Mouse (Mus musculus) granulocyte monocyte progenitor cell, adult 5-6 weeks (primary cell): ENCODE results near the gene Gm20696. TPM values are rescaled to one million over a fixed set of nuclear protein-coding genes. Genes with fewer than 3 reads are reported as not detected.
A peak's percentile ranks its signal among the peaks of the same experiment; 100 is the strongest.

Experiments used
- ATAC-seq: replicated peaks from 2 replicates; pipeline ENCODE4 v1.8.0; 2016; ENCODE audit warnings: mild to moderate bottlenecking, moderate TSS enrichment, inconsistent platforms; ENCODE audit not compliant: poor library complexity, severe bottlenecking
- total RNA-seq, 2 experiments: library from RNA; stranded (forward) in 1 of 2; stranded (reverse) in 1 of 2; fragments of 200-712, 200-1000 nt in 1 of 2; fragments of >200 nt in 1 of 2; fragmentation: Nextera tagmentation in 1 of 2; gene quantifications; 2 replicates each; pipeline ENCODE4 v1.2.3; 2014 to 2017

The Gm20696 gene
- total RNA-seq, 2 experiments from 2014 or later, result 5.2 to 28.1 TPM

DNA sequence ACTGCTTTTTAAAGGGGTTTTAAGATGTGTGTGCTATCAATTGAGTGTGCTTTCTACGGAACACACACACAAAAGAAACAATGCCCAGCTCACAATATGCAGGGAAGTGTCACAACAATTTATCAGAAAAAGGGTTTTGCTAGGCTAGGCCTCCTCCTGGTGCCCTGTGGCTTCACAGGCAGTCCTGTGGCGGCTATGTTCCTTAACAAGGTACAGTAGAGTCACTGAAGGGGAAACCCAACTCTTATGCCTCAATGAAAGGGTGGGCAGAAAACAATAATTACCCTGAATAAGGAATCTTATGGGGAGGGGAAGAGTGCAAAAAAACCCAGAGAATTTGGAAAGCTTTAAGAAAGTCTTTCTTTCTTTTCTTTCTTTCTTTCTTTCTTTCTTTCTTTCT, 40.2 kb downstream of the Gm20696 start:
- ATAC-seq, result 0 out of 2 replicates have a peak, but pooled peaks have one; percentile 29

DNA sequence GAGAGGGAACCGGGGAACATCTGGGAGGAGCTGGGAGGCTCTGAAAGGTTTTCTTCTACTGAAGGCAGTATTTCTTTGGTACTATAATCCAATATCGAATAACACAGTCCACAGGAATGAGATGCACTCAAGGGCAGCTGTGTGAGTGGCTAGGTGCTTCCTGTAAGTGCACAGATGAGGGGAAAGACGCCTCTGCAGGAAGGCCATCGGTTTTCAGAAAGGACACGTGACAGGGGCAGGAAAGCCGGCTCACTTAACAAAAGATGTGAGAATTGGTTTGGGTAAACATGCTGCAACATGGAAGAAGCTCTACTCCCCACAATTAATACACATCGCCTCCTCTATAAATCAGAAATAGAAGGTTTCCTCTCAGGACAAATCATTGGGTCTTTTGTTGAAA, 40.8 kb downstream of the Gm20696 start:
- ATAC-seq, result peak; percentile 16; the same call in 1 of the 2 replicates

DNA sequence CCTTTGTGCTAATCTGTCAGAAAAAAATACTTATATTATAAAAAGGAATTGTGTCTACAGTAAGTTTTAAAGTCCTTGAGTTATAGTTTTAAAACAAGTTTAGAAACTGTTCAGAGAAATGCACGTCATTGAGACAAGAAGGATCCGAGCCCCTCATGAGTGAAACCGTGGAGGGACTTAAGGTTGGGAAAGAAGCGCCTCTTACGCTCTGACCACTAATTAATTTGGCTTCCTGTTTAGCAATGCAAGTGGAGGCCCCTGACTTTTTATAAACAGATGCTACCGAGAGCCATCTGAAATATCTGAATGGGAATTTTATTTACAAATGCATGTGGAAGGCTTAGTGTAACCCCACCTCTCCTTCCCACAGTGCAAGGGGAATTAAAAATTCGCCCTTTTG, 41.3 kb downstream of the Gm20696 start:
- peak; percentile 86 for ATAC-seq

DNA sequence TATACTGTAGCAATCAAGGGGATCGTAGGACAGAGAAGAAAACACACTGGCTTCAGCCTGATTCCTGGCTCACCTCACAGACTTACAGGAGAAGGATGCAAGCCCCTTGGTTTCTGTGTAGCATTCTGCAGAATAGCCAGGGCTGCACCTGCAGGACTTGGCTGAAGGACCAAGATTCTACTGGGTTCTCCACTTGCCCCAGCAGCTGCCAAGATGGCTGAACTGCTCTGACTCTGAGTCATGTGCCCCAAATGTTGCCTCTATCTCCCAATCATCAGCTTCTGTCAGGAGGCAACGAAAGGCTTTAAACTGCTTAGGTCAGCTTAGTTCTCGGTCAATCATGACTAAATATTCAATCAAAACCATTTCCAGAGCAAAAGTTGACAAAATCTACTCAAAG, 42.1 kb downstream of the Gm20696 start:
- no peak for ATAC-seq

DNA sequence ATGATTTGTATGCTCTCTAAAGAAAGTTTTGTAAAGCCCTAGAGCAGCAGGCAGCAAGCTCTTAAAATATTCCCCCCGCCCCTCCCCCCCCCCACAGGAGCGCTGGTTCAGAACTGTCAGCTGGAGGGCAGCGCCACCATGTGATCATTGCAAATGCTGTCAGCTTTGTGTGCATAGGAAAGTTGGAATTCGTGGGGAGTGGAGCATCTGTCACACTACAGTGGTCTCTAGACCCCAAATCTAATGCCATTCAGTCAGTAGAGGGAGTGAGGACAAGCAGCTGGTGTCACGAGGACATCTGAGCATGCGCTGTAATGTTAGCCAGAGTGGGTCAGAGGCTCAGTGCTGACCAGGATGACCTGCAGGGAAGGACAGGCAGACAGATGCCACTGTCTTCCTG, 43.0 kb downstream of the Gm20696 start:
- no peak for ATAC-seq

DNA sequence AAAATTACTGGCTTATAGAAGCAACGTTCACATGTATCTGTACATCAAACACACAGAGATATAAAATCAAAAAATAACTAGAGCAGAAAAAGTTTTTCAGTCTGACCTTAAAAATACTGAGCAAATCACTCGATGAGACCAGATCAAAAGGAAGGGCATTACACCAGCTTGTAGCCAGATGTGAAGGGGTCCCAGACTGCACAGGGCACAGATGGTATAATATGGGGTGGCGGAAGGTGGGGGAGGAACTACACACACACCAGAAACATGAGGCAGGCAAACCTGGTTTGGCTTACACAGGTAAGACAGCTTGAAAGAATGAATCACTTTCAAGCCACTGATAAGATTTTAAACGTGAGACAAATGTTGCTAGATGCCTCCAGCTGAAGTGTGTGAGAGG, 45.4 kb downstream of the Gm20696 start:
- no peak for ATAC-seq

DNA sequence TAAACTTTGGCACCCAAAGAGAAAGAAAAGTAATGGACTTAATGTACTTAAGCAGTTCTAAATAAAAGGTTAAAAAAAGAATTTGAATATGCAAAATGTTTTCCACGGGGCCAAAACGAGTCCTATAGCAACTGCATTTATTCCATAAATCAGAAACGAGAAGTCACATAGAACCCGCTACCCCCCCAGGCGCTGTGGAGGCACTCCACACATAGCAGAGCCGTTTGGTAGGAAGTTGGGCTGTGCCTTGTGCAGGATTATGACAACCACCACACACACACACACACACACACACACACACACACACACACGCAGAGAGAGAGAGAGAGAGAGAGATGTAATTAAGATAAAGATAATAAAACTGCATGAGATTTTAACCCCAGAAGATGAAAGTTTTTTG, 46.1 kb downstream of the Gm20696 start:
- peak; percentile 65 for ATAC-seq

DNA sequence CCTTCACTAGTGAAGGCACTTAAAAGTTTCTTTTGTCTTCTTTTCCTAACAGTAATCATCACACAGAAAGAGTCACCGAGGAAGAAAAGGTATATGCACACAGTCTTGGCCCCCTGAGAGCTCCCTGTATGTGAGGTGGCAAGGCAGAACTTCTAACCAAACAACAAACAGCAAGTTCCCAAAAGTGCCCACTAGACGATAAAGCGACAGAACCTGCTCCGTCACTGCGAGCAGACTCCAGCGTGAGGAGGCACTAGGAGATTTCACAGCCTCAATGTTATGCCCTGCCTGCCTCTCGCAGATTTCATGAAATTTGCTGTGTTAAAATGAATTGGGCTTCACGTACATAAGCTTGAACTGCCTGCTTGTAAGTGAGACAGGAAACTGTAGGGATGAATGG, 46.6 kb downstream of the Gm20696 start:
- ATAC-seq, result peak; percentile 43

DNA sequence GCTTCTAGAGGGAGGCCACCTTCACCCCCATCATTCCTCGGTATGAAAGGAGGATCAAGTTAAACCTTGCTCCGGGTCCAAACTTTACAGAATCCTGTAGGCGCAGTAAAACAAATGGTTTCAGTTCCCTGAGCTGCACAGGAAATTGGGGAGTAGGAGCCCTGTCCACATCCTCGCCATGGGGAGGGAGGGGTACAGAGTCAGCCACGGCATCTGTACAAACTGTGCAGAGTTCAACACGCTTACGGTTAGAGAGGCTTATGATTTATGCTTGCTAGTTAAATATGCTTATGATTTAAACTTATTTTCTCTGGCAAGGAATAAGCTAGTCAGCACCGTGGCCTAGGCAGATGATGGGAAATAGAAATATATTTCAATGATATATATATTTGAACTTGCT, 47.1 kb downstream of the Gm20696 start:
- ATAC-seq, result peak; percentile 78

DNA sequence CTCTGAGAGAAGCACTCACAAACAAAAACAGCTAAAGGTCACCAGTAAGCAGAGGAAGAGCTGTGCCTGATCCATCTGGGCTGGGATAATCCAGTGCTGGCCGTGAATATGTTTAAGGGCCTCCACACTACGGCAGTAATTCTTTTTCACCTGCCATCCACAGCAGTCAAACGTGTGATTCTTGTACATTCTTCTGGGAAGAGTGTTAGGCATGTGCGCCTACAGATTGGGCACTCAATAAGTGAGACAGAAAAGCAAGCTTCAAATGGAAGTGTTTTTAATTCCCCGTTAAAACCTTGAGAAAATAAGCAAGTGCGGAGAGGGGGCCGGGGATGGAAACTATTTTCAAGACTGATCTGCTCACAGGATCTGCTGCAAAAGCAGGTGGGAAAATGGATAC, 48.7 kb downstream of the Gm20696 start:
- ATAC-seq, result no peak

DNA sequence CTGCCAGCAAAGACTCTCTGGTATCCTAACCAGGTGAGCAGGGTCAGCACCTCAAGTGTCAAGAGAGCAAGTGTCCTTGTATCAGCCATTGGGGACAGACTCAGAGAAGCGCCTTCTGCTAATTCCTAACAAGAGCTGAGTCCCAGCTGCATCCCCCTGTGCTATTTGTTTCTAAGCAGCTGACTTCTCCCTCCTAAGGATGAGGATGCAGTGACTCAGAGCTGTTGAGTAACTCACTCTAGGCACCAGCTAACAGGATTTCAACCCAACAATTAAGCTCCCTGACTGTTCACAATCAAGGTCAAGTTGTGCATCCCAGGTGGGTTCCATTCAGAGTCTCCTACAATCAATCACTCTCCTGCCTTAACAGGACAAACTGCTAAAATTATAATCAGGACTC, 49.2 kb downstream of the Gm20696 start:
- peak; percentile 69 for ATAC-seq

DNA sequence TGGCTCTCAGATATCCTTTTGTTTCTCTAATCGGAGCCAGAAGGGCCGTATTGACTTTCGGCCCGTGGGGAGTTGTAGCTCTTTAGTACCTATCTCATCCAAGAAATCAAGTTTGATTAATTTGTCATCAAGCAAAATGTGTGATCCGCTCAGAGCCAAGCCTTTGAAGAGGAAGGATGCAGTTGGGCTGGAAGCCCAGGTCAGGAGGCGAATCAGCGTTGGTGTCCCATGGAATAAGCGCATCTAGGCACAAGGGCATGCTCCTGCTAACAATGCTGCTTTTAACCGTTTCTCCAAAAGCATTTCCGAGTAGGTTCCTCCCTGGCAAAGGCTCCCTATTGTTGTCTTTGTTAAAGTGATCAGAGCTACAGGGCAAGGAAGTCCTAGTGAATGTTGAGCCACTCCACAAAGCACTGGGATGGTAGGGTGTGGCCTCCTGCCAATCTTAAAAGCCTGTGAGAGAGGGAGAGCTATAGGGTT, 51.3 kb downstream of the Gm20696 start:
- ATAC-seq, result no peak

DNA sequence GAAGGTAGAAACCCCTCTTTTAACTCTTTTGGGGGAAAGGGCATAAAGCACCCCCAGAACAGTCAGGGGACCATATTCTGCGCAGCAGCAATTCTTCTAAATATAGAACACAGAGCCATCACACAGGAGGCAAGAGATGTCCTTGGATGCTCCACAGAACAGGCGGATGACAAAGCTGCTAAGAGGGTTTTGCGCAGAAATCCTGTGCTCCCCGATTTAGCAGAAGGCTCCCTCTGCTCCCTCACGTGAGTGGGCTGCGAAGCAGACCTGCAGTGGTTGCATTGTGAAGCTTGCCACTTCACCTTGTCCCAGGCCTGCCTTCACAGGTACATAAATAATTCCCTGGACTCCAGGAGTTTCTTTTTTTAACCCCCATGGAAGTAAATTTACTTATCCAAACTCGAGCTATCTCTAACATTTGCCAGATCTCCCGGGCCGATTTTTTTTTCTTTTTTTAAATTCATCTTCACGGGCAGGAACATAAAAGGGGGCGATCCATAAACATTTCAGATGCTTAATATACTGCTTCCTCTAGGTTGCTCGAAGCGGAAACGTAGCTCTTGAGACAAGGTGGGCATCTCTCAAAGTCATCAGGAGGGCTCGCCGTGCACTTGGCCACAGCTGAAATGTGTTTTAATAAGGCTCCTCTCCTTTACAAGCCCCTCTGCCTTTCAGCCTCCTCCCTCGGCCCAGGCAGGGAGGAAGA, 51.9 kb downstream of the Gm20696 start:
- ATAC-seq, result no peak

DNA sequence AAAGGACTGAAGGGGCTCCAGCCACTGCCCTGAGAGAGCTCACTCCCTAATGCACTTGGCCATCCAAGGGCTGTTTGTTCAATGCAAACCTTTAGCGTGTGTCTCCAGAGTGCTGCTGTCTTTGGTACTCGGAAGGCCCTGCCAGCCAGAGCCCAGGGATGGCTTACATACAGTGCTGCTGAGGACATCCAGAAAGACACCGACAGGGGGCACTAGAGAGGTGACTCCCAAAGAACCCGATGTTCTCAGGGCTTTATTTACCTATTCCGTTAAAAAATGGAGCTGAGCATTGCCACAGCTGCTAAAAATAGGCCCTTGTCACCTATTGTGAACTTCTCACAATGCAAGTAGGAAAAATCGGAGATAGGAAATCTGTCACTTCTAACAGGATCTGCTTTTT, 54.7 kb downstream of the Gm20696 start:
- ATAC-seq, result no peak

DNA sequence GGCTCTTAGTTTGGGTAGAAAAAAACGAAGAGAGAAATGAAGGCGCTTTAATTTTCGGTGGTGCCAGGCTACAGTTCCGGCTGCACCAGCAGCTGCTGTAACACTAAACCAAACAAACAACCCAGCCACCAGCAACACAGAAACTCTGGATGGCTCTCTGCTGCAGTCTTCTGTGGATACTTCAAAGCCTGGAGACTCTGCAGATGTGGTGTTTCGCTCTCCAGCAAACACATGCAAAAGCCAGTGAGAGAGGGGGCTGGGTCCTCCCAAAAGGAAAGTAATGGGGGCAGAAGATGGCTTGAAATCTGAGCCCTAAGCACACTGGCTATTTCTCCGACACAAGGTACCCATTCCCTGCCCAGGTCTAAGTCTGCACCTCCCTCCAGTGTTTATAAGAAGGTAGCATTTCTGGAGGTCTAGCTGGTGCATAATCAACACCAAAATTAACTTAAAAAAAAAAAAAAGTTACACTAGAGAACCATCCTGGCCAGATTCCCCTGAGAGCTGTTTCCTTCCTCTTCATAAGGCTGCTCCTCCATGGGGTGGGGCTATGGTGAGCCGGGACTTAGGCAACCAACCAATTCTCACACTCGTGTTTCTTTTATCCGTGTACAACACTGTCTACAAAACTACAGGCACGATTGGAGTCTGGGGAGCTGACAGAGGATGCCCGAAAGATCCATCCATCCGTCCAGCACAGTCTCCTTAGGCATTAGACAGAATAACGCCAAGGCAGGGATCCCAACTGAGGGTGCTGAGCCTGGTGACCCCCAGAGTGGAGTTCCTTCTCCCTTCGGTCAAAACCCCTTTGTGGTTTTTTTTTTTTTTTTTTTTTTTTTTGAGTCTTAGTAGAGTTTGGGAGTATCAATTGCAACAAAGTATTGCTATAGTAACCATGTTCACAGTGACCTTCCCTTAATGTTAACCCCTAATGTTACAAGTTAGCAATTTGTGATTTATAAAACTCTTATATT, 55.9 kb downstream of the Gm20696 start:
- peak; percentile 79 for ATAC-seq

DNA sequence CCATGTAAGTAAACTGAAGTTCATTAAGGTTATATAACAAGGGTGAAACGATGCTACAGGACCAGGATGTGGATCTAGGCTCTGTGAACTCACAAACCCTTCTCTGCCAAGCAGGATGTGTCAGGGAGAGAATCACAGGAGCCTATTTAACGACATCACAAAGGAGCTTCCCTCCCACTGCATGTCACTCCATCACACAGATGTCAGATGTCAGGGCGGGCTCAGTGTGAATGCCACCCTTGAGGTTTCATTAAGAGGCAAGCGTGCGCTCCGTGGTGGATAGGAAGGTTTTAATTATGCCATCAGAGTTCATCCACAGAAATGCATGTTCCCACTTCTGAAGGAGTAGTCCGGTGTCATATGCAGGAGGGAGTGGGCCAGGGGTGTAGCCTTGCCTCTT, 60.5 kb downstream of the Gm20696 start:
- no peak for ATAC-seq

DNA sequence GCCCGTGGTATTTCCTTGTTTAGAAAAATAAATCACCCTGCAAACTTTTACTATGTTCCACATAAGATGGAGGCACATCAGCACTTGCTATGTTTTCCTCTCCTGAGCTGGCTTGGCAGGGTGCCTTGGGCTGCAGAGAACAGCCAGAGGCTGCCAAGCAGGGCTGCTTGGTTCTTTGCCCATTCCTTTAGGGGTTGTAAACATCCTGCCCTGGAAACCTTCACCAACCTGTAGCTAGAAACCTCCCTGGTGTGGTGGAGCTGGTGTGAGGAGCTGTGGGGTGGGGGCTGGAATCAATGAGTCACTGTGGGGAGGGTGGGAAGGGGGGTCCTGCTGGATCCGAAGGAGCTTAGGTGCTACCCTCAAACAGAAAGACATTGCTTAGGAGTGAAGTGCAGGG, 61.8 kb downstream of the Gm20696 start:
- ATAC-seq, result no peak

DNA sequence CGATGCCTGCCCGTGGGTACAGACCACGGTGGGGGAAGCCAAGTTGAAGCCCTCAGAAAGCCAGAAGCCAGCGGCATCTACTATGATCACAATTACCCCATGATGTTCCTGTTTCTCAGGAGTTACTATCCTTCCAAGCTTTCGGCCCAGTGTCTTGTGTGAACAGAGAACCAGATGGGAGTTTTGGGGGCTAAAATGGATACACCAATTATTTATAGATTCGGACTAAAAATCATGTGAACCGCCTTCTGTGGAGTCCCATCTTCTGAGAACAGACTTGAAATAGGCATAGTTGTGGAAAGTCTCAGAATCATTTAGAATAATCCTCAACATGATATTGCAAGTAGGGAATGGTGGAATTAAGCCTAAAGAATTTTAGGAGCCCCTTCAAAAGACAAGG, 64.2 kb downstream of the Gm20696 start:
- ATAC-seq, result no peak

DNA sequence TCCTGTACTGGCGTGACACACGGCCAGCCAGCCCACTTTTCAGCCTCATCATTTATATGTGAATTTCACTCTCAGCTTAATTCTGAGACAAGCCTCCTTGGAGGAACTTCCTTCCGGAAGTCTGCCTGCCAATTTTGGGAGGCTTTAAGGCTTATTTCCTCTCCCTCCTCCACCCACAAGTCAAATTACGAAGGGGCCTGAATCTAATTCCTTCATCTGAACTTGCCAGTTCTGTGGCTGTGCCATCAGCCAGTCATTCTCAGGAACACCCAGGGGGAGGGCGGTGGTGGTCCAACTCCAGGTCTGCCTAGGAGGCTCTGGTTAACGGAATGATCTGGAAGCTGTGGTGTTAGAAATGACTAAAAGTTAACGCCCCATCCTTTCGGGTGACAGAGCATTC, 65.7 kb downstream of the Gm20696 start:
- ATAC-seq, result peak; percentile 22

DNA sequence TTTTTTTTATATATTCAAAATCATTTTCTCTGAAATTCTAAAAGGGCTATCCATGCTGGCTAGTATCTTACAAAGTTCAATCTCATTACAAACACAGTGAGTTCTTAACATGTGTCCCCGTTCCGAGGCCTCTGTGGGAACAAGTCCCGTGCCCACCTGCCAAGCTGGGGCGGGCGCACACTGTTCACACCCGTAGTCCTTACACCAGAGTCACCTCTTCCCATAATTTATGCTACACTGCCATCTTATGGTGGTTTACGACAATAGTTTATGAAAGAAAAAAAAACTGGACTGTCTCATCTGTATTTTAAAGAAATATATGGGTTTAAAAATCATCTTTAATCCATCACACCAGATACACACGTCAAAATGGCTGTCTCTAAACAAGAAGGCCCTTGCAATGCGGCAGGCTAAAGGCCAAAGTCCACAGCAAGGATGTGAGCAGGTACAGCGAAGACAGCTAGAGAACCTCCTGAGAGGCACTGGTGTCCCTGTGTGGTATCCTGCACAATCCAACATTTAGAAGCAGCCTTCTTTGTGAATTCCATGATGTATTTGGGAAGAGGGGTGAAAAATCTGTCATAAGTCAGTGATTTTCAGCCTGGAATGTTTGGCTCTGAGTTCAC, 66.3 kb downstream of the Gm20696 start:
- peak; percentile 93 for ATAC-seq

DNA sequence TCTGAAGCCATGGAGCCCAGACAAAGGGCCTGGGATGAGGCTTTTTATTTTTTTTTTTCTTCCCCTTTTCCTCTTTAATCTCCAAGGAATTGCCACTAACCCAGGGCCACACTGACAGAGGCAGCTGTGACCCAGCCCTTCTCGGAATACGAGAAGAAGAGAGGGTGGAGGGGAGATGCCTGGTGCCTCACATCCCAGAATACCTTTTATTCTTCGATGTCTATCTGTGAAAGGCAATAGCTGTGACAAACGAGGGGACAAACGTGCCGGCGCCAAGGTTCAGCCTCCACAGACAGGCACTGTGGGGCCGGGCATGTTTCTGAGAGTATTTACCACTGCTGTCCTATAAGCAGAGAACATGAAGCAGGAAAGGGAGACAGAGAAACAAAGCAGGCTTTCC, 66.9 kb downstream of the Gm20696 start:
- no peak for ATAC-seq
